Mouse (Mus musculus): Measurements from ENCODE around the gene Arhgap35.

- no peak for TF ChIP-seq CTCF (IDR thresholded peaks at IDR 0.05; ENCODE audit: borderline replicate concordance, extremely low read depth, insufficient read depth, insufficient read length)
- TF ChIP-seq POLR2A (IDR thresholded peaks at IDR 0.05; ENCODE audit: borderline replicate concordance, extremely low read depth, insufficient read depth, insufficient read length, poor library complexity, severe bottlenecking): no peak
Measured at GRCm38 (mm10) chr7:16557251-16557650, 57.5 kb downstream of the Arhgap35 start.

All from brain, embryonic 14.5 days (tissue).